Mouse (Mus musculus) splenic B cell, adult 2 months (primary cell): ENCODE data around the gene Rrh.
A peak's percentile ranks its signal among the peaks of the same experiment; 100 is the strongest.

ENCODE experiments used
- DNase-seq: peaks from one replicate; pipeline ENCODE4 v3.0.0-alpha.2; 2011; ENCODE audit warnings: low read depth, low spot score
- H3K27me3 ChIP-seq: 2 replicates; pipeline ENCODE4 v1.6.1; 2012; ENCODE audit warnings: mild to moderate bottlenecking, low read length, moderate library complexity, mixed read lengths; ENCODE audit not compliant: control insufficient read depth, poor library complexity, insufficient read depth, severe bottlenecking
- H3K36me3 ChIP-seq: 2 replicates; pipeline ENCODE4 v1.6.1; 2012; ENCODE audit warnings: mild to moderate bottlenecking, low read length, moderate library complexity, mixed read lengths; ENCODE audit not compliant: control insufficient read depth, poor library complexity, insufficient read depth, severe bottlenecking

Gene Rrh

DNA sequence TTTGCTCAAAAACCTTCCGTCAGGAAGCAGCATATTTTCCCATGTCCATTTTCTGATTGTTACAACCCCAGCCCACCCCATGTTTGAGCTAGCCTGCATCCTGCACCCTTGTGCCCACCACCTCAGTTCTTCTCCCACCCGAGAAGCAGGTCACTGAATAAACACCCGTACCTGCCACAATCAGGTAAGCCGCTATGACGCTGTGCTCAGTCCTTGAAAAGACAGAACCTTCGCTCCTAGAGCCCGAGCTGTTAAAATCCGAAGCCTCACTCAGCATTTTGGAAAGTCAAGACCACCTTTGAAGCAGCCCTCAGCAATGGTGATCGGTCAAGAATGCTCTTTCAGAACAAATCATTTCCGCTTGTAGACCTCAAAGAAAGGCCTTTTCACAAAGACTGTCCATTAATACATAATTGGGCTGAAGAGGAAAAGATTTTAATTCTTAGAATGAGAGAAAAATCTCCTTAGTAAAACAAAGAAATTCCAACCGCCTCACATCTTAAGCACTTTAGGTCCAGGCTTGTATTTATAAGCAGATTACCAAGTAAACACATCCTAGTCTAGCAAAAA, at the start of gene Rrh:
TSS of gene Rrh (minus strand) at position 382 of the 570 bp plus-strand sequence.
- no peak for DNase-seq
- H3K36me3 ChIP-seq, result no peaks in the 10 kb centered on the region
- H3K27me3 ChIP-seq, result no peaks in the 10 kb centered on the region

DNA sequence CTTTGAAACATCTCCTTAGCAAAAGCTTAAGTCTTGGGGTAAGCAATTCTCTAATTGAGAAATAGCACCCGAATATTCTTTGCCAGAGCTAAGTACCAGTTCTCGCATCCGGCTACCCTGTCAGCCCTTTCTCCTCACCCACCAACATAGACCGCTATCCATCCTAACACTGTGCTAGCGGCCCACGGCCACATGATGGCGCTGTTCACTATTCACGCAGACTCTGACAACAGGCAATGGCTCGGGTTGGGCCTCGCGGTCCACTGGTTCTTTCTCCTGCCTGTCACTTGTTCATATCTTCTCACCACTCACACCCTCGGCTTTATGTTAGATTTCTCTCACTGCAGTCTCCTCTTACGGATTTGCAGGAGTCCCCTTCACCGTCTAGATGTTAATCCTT, 41.3 kb upstream of the Rrh start:
- peak; percentile 69 for DNase-seq
- Histone ChIP-seq H3K27me3 (no peaks in the 10 kb centered on the region), H3K36me3 (no peaks in the 10 kb centered on the region)

DNA sequence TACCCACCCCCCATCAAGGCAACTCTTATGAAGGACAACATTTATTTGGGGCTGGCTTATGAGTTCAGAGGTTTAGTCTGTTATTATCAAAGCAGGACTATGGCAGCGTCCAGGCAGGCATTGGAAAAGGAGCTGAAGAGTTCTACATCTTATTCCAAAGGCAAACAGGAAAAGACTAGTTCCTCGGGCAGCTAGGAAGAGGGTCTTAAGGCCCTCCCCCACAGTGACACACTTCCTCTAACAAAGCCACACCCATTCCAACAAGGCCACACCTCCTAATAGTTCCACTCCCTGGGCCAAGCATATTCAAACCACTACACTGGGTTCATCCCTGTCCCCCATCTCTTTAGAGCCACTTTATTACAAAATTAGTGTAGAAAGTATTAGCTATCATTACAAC, 40.2 kb upstream of the Rrh start:
- Histone ChIP-seq H3K36me3 (no peaks in the 10 kb centered on the region), H3K27me3 (no peaks in the 10 kb centered on the region)
- no peak for DNase-seq

DNA sequence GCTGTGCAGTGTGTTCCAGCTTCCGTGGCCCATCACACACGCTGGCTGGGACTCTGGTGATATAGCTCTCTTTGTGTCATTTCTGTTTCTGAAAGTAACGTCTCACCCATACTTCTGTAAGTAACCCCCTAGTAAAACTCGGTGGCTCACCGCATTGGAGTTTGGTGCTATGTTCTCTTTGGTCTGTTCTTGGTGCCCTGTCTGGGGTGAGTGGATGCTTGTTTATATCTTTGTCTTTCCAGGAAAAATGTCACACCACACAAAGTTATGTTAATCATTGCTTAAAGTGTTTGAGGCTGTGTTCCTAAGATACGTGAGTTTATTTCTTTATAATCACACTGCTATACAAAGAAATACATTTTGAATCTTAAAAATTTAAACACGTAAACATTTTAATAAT, 24.5 kb upstream of the Rrh start:
- DNase-seq, result no peak
- Histone ChIP-seq H3K36me3 (no peaks in the 10 kb centered on the region), H3K27me3 (no peaks in the 10 kb centered on the region)

DNA sequence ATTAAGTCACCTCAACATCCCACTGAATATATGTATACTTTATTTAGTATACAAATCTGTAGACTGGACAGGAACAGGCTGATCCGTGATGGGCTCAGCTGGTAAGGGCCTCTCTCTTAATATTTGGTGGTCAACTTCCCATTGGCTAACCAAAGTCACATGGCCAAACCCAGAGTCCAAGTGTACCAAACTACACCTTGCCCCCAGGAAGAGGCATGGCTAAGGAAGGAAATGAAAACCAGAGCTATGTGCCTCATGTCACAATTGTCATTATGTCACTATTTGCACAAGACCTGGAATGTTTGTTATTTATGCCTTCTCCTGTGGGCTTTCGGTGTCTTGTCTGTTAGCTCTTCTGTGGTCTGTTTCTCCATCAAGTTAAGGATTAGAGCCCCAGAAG, 23.5 kb upstream of the Rrh start:
- Histone ChIP-seq H3K36me3 (no peaks in the 10 kb centered on the region), H3K27me3 (no peaks in the 10 kb centered on the region)
- DNase-seq, result no peak

DNA sequence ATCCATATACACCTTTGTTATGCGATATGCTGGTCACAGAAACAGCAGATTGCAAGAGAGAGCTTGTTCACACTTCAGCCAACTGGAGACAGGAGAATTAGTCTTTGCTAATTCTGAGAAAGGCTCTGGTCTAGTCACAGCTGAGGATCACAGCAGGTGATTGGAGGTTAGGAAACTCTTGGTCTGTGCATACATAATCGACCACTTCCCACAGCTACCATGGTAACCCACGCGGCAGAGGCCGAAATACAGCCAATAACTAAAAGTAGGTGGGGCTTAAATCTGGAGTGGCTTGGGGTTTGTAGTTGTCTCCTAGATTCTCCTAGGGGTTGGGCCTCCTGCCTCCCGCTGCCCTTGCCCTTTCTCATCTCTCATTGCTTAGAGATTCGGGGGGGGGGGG, 15.6 kb upstream of the Rrh start:
- Histone ChIP-seq H3K27me3 (no peaks in the 10 kb centered on the region), H3K36me3 (no peaks in the 10 kb centered on the region)
- no peak for DNase-seq

DNA sequence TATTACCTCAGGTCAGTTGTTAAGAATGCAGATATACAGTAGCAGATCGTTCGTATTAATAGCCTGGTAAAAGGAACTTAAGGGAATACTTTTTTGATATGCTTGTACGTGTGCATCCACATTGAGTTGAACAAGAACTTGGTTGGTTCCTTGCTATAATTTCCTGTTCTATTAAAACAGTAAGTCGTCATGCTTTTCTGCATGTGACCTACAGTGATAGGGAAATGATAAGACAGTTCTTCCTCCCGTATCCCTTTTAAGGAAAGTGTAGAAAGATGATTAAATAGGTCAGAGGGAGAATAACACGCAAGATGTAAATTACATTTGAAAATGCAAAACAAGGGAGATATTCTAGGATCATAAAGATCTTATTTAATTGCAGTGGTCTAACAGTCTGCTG, 14.6 kb upstream of the Rrh start:
- H3K36me3 ChIP-seq, result no peaks in the 10 kb centered on the region
- no peak for DNase-seq
- no peaks in the 10 kb centered on the region for H3K27me3 ChIP-seq

DNA sequence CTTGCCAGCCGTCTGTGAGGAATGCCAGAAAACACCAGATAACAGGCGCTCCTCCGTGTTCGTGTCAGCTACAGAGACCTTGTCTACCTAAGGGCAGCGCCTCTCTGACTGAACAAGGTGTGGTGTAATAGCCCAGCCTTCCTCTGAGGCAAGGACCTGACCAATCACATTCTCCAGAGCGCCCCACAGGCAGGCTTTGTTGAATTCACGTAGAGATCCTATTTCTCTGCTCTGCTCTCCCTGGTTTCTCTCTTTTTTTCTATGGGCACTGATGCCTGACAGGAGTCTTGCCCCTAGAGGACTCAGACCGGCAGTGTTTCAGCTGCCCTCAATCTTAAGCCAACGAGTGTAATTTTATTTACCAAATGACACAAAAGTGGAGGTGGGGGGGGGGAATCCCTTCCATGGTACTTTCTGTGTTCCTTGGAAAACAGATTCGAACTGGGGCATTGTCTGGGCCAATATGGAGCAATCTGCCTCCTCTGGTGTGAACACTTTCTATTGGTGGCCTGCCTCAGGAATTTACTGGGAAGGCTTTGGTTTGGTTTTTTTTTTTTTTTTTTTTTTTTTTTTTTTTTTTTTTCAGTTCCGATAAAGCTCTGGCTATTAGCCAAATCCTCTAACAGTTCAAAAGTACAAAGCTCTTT, 13.8 kb upstream of the Rrh start:
- Histone ChIP-seq H3K36me3 (no peaks in the 10 kb centered on the region), H3K27me3 (no peaks in the 10 kb centered on the region)
- DNase-seq, result peak; percentile 57

DNA sequence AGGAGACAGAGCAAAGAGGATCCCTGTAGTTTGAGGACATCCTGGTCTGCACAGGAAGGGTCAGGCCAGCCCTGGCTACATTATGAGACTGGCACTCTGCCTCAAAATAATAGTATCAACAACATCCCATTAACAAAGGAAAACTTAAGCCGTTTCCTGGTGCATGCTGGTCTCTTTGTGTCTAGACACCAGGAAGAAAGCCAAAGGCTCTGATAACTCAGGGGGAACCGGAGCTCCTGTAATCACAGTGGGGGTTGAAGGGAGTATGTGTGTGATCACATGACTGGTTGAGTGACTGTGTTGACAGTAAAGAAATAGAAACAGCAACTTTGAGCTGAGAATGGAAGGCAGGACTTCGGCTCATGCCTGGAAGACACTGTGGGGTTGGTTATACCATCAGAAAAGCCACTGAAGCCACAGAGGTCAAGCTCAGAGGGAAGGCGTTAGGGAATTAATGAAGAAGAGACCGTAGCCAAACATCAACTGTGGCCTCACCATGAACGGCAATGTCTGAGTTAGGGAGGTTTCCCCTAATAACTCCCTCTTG, 13.1 kb upstream of the Rrh start, which contains the start of gene Cfi:
TSS of gene Cfi (plus strand) at position 497 of the 547 bp plus-strand sequence.
- H3K27me3 ChIP-seq, result no peaks in the 10 kb centered on the region
- H3K36me3 ChIP-seq, result no peaks in the 10 kb centered on the region
- no peak for DNase-seq

DNA sequence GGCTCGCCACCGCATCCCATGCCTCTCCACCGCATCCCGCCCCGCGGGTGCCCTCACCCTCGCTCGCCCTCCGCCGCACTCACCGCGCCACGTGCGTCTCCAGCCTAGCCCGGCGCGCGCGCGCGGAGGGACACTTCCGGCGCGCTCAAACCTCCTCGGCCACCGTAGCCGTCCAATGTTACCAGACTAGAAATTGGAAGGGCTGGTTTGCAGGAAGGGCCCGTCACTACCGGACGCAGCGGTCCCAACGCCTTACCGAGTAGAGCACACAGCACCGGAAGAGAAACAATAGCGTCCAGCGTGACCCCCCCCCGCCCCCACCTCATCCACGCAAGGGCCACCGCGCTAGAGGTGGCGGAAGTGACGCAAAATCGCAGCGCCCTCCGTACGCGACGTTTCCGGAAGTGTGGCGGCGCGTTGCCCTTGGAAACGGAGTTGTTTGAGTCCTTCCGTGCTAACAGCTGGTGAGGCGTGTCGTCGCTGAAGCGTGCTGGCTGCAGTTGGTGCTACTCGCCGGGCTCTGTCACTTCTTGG, 8.7 kb upstream of the Rrh start, which contains the start of gene Gar1:
TSS of gene Gar1 (minus strand) at position 362 of the 534 bp plus-strand sequence.
- no peaks in the 10 kb centered on the region for H3K36me3 ChIP-seq
- H3K27me3 ChIP-seq, result no peaks in the 10 kb centered on the region
- peak; percentile 99 for DNase-seq

DNA sequence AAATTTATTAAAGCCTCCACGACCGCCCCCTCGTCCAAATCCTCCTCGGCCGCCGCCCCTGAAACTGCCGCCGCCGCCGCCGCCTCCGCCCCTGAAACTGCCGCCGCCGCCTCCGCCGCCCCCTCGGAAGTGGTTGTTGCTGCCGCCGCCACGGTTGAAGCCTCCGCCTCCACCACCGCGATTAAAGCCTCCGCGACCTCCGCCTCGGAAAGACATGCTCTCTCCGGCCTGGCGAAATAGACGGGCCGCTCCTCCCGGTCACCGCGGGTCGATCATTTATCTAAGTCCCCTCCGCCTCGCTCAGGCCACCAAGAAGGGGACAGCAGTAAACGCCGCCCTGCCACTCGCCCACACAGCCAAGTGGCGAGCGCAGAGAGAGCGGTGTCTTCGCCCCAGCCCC, 8.2 kb upstream of the Rrh start:
- Histone ChIP-seq H3K27me3 (no peaks in the 10 kb centered on the region), H3K36me3 (no peaks in the 10 kb centered on the region)
- no peak for DNase-seq

DNA sequence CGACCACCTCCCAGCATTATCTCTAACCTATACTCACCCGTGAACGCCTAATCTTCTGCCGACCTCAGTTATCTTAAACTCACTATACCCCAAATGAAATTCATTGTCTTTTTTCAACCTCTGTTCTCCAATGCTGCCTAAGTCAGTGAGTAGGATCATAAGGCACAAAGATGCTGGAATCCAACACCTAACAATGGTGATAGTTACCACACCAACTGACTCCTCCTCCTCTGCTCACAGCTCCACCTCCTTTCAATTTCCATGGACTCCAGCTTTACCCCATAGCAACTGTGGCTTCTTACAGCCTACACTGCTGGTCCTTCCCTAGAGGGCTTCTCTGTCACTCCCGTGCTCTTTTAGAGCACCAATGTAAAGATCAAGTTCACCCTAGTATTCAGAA, 5.3 kb upstream of the Rrh start:
- DNase-seq, result no peak
- H3K36me3 ChIP-seq, result no peaks in the 10 kb centered on the region
- no peaks in the 10 kb centered on the region for H3K27me3 ChIP-seq

DNA sequence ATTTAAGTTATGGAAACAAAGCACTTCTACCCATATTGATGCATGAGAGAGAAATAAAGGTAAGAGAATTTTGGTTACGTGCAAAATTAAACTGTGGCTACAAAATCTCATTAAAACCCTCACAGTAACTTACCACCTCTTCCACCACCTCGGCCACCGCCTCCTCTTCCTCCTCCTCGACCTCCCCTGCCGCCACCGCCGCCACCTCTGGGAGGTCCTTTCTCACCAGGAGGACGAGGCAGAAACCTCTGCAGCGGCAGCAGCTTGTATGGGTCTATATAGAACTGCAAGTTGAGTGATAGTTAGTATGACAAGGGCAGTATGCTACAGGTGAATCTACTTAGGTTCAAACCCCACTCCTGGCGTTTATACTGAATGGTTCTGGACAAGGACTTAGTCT, 4.3 kb upstream of the Rrh start:
- Histone ChIP-seq H3K27me3 (no peaks in the 10 kb centered on the region), H3K36me3 (no peaks in the 10 kb centered on the region)
- DNase-seq, result no peak

DNA sequence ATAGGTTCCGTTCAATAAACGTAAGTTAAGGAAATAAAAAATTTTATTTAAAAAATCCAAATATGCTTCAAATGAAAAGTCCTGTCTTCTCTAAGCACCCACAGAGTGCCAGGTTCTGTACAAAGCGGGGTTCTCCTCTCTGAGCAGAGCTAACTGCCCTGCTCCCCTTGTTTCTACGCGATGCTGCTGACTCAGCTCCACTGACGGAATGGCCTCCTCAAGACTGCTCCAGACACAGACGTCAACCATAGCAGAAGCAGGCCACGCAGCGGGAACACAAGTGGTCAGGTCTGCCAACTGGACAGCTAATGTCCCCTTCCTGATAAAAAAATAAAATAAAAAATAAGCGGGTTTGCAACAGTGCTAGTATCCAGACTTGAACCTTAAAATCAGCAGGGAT, 2.5 kb upstream of the Rrh start:
- DNase-seq, result no peak
- Histone ChIP-seq H3K27me3 (no peaks in the 10 kb centered on the region), H3K36me3 (no peaks in the 10 kb centered on the region)

DNA sequence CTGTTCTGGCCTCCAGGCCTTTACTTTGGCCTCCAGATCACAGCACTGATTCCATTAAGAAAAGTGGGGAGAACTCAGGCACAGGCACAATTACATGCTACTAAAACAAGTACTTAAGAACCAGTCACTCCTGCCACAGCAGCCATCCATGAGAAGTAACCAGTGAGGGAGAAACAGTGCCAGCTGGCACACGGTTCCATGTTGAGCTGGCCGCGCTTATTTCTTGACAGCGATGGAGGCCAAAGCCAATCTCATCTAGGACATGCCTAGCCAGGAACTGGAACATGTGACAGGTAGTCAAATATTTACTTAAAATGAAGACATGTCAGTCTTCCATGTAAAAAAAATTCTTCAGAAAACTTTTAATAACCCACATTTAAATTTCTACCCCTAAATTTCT, 1.8 kb upstream of the Rrh start:
- no peak for DNase-seq
- H3K36me3 ChIP-seq, result no peaks in the 10 kb centered on the region
- no peaks in the 10 kb centered on the region for H3K27me3 ChIP-seq
